Mouse (Mus musculus) hindbrain, embryonic 13.5 days (tissue): ENCODE data around the gene Cyp26c1. TPM values are rescaled to one million over a fixed set of nuclear protein-coding genes. Genes with fewer than 3 reads are reported as not detected.

ENCODE experiments used
- ATAC-seq: fragments of 200-750 bp; cut with Nextera tagmentation; 2 replicates; pipeline ENCODE4 v1.8.0; 2017; ENCODE audit warnings: moderate TSS enrichment; ENCODE audit not compliant: low FRiP score
- H3K27ac ChIP-seq: fragments of 300-500 bp; sonication (generic); 2 replicates; pipeline ENCODE4 v1.5.1; 2015; ENCODE audit warnings: inconsistent platforms, mild to moderate bottlenecking, moderate library complexity
- H3K27me3 ChIP-seq: fragments of 300-500 bp; sonication (generic); 2 replicates; pipeline ENCODE4 v1.6.1; 2015; ENCODE audit warnings: mild to moderate bottlenecking, inconsistent platforms
- H3K36me3 ChIP-seq: fragments of 300-500 bp; sonication (generic); 2 replicates; pipeline ENCODE4 v1.6.1; 2015; ENCODE audit warnings: mild to moderate bottlenecking, inconsistent platforms
- H3K4me1 ChIP-seq: fragments of 300-500 bp; sonication (generic); replicated peaks from 2 replicates; pipeline ENCODE4 v1.6.1; 2015; ENCODE audit warnings: inconsistent platforms
- H3K4me2 ChIP-seq: fragments of 300-500 bp; sonication (generic); 2 replicates; pipeline ENCODE4 v1.6.1; 2015; ENCODE audit warnings: inconsistent platforms, mild to moderate bottlenecking, moderate library complexity
- H3K4me3 ChIP-seq: fragments of 300-500 bp; sonication (generic); 2 replicates; pipeline ENCODE4 v1.5.1; 2015; ENCODE audit warnings: mild to moderate bottlenecking, inconsistent platforms
- H3K9ac ChIP-seq: fragments of 300-500 bp; sonication (generic); 2 replicates; pipeline ENCODE4 v1.6.1; 2015; ENCODE audit warnings: mild to moderate bottlenecking, inconsistent platforms
- H3K9me3 ChIP-seq: fragments of 300-500 bp; sonication (generic); 2 replicates; pipeline ENCODE4 v1.6.1; 2016; ENCODE audit warnings: inconsistent platforms
- WGBS: fragments of 180-500 bp; shearing (Covaris S2); methylation state at CpG from one replicate; pipeline ENCODE4 v1.1.7; 2015; 5-methylcytosine and 5-hydroxymethylcytosine counted together
- polyA plus RNA-seq: library from polyadenylated mRNA; unstranded; fragments of >200 nt; fragmentation: Nextera tagmentation; extraction: Ambion mirVana; gene quantifications from 2 replicates; pipeline ENCODE4 v1.2.1, GENCODE M21; 2015

Cyp26c1 gene
- polyA plus RNA-seq, 1 experiment from 2014 or later: not detected

DNA sequence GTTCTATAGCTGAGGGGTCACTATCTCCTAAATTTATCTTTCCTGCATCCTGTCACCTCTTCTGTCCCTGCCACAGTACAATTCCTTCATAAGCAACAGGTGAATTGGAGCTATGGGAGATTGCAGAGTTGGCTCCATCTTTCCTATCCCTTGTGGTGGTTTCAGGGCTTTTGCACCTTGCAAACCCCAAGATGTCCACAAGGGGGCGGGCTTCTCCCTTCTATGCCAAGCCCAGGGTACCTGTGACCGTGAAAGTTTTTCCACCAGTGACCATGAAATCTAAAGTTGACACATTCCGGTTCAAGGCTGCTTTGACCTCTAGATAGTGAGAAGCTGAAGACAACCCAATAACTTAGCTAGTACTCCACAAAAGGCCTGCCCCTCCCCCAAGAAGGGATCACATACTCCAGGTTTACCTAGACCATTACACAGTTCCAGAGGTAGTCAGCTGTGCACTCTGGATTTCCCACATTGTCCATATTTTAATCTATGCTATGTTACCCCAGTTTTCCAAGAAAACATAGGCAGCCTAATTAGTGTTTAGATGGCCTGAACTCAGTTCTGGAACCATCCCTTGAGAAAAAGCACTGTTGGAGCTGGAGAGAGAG is 18.6 kb downstream of the Cyp26c1 start:
- ATAC-seq: peak; percentile 69; the same call in 1 of the 2 replicates
- no peak overlapping the region for H3K4me2 ChIP-seq
- no peak overlapping the region for H3K9ac ChIP-seq
- peaks cover 3% of the 10 kb centered on the region for H3K4me1 ChIP-seq
- WGBS: 8% methylated on average over 3 of the region's 3 CpGs
- no peak overlapping the region for H3K4me3 ChIP-seq
- H3K27me3 ChIP-seq: peaks cover 64% of the 10 kb centered on the region
- H3K9me3 ChIP-seq: no peaks in the 10 kb centered on the region
- H3K27ac ChIP-seq: no peak overlapping the region
- H3K36me3 ChIP-seq: no peaks in the 10 kb centered on the region

DNA sequence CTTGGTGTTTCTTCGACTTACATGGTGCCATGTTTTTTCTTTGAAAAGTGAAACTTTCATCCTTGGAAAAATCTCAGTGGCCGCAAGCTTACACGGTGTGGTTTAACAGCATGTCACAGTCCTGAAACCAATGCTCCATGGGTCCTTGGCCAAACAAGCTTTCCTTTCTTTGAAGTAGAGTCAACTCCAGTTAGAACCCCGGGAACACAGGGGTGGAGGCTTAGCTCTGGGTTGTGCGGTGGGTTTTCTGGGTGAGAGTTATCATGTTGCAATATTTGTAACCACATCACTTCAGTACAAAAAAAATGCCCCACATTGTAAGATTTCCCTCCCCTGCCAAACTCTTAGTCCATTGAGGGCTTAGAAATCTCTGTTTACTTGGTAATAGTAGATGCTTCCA is 20.3 kb downstream of the Cyp26c1 start:
- ATAC-seq: no peak
- Histone ChIP-seq H3K9me3 (no peaks in the 10 kb centered on the region), H3K9ac (no peak overlapping the region), H3K27ac (no peak overlapping the region), H3K27me3 (peaks cover 47% of the 10 kb centered on the region), H3K4me1 (no peaks in the 10 kb centered on the region), H3K4me2 (no peak overlapping the region), H3K36me3 (no peaks in the 10 kb centered on the region), H3K4me3 (no peak overlapping the region)
- 90% methylated on average over 5 of the region's 5 CpGs for WGBS

DNA sequence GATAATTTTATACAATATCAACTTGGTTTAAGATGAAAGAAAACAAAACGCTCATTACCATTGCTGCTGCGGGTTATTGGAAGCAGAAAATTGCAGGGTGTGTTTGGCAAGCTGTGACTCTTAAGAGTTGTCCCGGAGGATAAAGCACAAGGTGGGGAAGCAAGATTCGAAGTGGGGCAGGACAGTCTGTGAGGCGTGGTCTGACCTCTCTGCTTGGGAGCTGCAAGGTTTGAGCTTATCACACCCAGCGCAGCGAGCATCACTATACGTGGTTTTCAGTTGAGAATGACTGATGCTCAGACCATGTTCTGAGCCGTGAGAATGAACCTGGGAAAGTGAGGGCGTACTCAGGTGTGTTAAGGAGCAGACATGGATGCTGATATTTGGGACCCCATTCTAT is 29.3 kb downstream of the Cyp26c1 start:
- H3K4me2 ChIP-seq: no peak overlapping the region
- no peaks in the 10 kb centered on the region for H3K4me1 ChIP-seq
- H3K36me3 ChIP-seq: no peaks in the 10 kb centered on the region
- WGBS: 78% methylated on average over 10 of the region's 10 CpGs
- H3K27me3 ChIP-seq: no peaks in the 10 kb centered on the region
- no peak for ATAC-seq
- no peak overlapping the region for H3K4me3 ChIP-seq
- H3K9me3 ChIP-seq: no peaks in the 10 kb centered on the region
- H3K9ac ChIP-seq: no peak overlapping the region
- H3K27ac ChIP-seq: no peak overlapping the region

DNA sequence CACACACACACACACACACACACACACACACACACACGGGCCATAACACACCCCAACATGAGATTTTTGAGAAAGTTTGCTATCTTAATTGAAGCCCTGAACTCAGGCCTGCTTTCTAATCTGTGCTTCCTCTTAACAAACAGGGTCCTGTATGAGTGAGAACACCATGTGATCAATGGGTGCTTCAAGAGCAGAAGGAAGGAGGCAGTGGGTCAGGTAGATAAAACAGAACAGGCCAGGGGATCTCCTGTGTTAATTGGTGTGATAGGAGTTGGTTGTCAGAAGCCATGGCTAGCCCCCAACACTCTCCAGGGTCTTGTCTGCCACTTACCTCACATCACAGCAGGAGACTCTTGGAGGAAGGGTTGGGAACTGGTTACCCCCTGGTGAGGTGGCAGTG is 30.6 kb downstream of the Cyp26c1 start:
- Histone ChIP-seq H3K4me1 (no peaks in the 10 kb centered on the region), H3K27ac (no peak overlapping the region), H3K36me3 (no peaks in the 10 kb centered on the region), H3K9me3 (no peaks in the 10 kb centered on the region), H3K27me3 (no peaks in the 10 kb centered on the region), H3K4me3 (no peak overlapping the region), H3K4me2 (no peak overlapping the region), H3K9ac (no peak overlapping the region)
- no peak for ATAC-seq
- 82% methylated on average over 1 of the region's 1 CpGs for WGBS

DNA sequence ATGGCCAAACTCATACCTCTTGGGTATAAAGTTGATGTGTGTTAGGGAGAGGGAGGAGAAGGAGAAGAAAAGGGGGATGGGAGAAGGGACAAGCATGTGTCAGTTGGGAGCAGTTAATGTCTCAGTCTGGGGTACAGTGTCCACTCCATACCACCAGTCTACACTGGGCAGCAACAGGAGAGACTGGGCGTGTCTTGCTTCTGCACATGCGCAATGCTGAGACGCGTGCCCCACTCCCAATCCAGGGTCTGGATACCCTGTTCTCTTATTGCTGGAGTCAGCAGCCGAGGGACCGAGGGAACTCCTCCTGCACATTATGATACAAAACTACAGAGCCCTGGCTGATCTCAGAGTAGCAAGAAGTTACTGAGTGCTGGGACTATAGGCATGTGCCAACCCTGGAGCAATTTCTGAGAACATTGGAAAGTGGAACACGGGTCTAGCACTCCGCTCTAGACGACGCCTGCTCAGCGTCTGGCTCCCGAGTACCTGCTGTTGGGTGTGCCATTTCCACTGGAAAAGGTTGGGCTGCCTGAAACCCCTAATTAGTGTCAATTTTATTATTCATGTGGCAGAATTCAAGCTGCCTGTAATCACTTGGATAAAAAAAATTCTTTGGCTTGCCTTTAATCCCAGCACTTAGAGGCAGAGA is 31.3 kb downstream of the Cyp26c1 start:
- Histone ChIP-seq H3K27ac (no peak overlapping the region), H3K9me3 (no peaks in the 10 kb centered on the region), H3K36me3 (no peaks in the 10 kb centered on the region), H3K27me3 (no peaks in the 10 kb centered on the region), H3K4me1 (no peaks in the 10 kb centered on the region), H3K4me3 (no peak overlapping the region), H3K4me2 (no peak overlapping the region), H3K9ac (no peak overlapping the region)
- WGBS: 93% methylated on average over 12 of the region's 12 CpGs
- no peak for ATAC-seq

DNA sequence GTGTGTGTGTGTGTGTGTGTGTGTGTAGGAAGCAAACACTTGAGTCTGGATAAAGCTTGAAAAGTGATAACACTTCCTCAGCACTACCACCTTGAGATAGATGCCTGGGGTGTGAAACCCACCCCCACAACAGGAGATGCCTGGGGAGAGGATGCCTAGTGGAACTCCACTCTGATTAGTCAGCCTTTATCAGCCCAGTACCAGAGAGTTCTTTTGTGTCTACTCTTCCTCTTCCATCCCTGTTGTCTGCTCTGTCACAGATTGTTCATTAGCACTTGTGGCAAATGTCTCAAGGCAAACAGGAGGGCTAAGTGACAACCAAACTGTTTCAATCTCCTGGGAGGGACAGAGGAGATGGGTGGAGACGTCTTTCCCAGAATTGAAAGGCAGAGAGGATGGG is 33.8 kb downstream of the Cyp26c1 start:
- Histone ChIP-seq H3K9ac (no peak overlapping the region), H3K4me3 (no peak overlapping the region), H3K9me3 (no peaks in the 10 kb centered on the region), H3K4me1 (no peaks in the 10 kb centered on the region), H3K27ac (no peak overlapping the region), H3K4me2 (no peak overlapping the region), H3K36me3 (no peaks in the 10 kb centered on the region), H3K27me3 (no peaks in the 10 kb centered on the region)
- WGBS: 53% methylated on average over 1 of the region's 1 CpGs
- ATAC-seq: no peak

DNA sequence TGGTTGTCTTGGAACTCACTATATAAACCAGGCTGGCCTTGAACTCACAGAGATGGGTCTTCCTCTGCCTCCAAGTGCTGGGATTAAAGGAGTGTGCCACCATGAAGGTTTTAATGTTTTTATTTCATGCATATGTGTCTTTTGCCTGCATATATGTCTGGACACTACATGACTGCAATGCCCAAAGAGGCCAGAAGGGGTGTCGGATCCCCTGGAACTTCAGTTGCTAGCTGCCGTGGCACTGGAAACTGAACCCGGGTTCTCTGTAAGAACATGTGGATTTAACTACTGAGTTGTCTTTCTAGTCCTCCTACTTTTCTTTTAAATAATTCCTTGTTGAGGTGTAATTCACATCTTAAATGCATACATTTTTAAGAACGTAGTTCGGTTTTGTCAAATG is 39.2 kb downstream of the Cyp26c1 start:
- no peak for ATAC-seq
- H3K27me3 ChIP-seq: no peaks in the 10 kb centered on the region
- 97% methylated on average over 5 of the region's 5 CpGs for WGBS
- H3K9ac ChIP-seq: no peak overlapping the region
- no peaks in the 10 kb centered on the region for H3K4me1 ChIP-seq
- H3K36me3 ChIP-seq: no peaks in the 10 kb centered on the region
- H3K4me2 ChIP-seq: no peak overlapping the region
- H3K4me3 ChIP-seq: no peak overlapping the region
- no peak overlapping the region for H3K27ac ChIP-seq
- H3K9me3 ChIP-seq: no peaks in the 10 kb centered on the region

DNA sequence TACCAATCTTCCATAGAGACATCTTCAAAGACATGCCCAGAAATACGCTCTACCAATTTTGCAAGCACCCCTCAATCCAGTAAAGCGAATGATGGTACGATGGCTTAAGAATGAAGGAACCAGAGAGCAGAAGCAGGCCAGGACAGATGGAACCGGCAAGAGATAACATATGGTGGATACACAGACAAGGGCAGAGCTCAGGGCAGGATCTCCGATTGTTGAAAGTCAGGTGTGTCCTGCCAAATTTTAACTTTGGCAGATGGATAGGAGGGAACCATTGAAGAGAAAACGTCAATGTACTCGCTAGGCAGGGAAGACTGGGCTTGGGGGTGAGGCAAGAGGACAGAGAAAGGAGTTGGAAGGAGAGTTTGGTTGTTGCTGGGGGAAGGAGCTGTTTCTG is 41.2 kb downstream of the Cyp26c1 start:
- ATAC-seq: no peak
- H3K4me2 ChIP-seq: no peak overlapping the region
- H3K36me3 ChIP-seq: no peaks in the 10 kb centered on the region
- H3K4me1 ChIP-seq: no peaks in the 10 kb centered on the region
- WGBS: 95% methylated on average over 7 of the region's 7 CpGs
- no peak overlapping the region for H3K4me3 ChIP-seq
- no peak overlapping the region for H3K9ac ChIP-seq
- no peaks in the 10 kb centered on the region for H3K27me3 ChIP-seq
- H3K9me3 ChIP-seq: no peaks in the 10 kb centered on the region
- H3K27ac ChIP-seq: no peak overlapping the region

DNA sequence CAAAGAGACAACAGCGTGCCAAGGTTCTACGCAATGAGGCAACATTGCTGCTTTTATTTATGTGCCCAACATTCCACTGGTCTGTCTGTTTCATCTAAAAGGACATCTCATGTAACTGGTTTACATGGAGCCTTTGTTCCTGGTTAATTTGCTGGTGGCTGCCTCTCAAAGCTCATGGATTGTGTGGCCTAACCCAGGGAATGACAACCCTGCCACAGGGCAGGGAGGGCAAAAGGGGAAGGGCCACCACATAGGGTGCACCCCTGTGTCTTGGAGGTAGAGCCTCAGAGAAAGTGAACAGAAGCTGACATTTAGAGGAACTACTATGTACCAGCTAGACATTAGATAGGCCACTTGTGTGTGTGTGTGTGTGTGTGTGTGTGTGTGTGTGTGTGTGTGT is 42.0 kb downstream of the Cyp26c1 start:
- no peaks in the 10 kb centered on the region for H3K36me3 ChIP-seq
- H3K4me2 ChIP-seq: no peak overlapping the region
- no peaks in the 10 kb centered on the region for H3K4me1 ChIP-seq
- no peaks in the 10 kb centered on the region for H3K9me3 ChIP-seq
- no peak for ATAC-seq
- no peak overlapping the region for H3K9ac ChIP-seq
- no peaks in the 10 kb centered on the region for H3K27me3 ChIP-seq
- H3K4me3 ChIP-seq: no peak overlapping the region
- H3K27ac ChIP-seq: no peak overlapping the region
- WGBS: 86% methylated on average over 2 of the region's 2 CpGs

DNA sequence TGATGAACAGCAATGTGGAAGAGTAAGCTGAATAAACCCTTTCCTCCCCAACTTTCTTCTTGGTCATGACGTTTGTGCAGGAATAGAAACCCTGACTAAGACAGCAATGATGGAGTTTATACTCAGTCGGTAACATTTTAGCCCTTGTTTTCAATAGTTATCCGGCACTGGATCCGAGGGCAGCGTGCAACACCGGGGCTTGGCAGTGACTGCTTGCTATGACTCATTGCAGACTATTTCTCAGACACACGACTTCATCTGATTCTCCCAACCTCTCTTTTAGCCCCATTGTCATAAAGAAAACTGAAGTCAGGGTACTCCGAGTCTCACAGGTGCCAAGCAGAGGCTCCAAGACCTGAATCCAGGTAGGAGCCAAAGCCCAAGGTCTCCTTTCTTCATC is 50.0 kb downstream of the Cyp26c1 start:
- H3K27ac ChIP-seq: no peak overlapping the region
- no peak overlapping the region for H3K4me3 ChIP-seq
- H3K4me1 ChIP-seq: no peaks in the 10 kb centered on the region
- H3K4me2 ChIP-seq: no peak overlapping the region
- H3K27me3 ChIP-seq: no peaks in the 10 kb centered on the region
- WGBS: 88% methylated on average over 8 of the region's 8 CpGs
- H3K9me3 ChIP-seq: no peaks in the 10 kb centered on the region
- no peak overlapping the region for H3K9ac ChIP-seq
- ATAC-seq: no peak
- no peaks in the 10 kb centered on the region for H3K36me3 ChIP-seq

DNA sequence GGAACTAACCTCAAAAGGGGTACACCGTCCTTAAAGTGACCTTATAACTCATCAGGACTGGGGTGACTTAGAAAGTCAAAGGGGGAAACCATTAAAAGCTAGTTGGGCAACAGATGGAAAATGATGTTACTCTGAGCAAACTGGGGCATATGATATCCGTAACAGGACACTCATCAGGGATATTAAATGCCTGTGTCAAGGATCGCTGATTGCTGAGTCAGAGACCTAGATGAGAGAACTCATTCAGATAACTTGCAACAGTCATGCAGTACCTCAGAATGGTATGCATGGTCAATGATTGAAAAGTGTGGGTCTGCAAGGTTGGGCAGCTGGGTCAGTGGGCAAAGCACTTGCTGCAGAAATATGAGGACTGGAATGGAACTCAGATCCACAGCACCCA is 53.2 kb downstream of the Cyp26c1 start:
- Histone ChIP-seq H3K4me1 (no peaks in the 10 kb centered on the region), H3K27me3 (no peaks in the 10 kb centered on the region), H3K9me3 (no peaks in the 10 kb centered on the region), H3K27ac (no peak overlapping the region), H3K9ac (no peak overlapping the region), H3K4me3 (no peak overlapping the region), H3K4me2 (no peak overlapping the region), H3K36me3 (no peaks in the 10 kb centered on the region)
- 93% methylated on average over 3 of the region's 3 CpGs for WGBS
- ATAC-seq: no peak

DNA sequence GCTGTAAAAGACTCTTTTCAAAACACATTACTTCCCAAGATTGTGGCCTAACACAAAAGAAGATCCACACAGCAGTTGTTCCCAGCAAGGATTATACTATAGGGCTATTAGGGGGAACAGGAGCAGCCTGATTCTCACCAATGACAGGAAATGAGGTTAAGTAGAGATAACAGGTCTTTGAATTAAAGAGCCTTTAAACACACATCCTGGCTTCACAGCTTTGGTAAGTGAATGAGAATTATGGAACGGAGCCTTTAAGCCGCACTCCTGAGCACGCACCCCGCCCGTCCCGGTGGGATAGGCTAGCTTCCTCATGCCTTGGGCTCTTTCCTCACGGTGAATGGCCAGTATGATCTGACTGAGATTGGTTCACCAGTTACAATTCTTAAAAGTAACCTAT is 54.7 kb downstream of the Cyp26c1 start:
- no peaks in the 10 kb centered on the region for H3K9me3 ChIP-seq
- H3K4me1 ChIP-seq: no peaks in the 10 kb centered on the region
- no peak overlapping the region for H3K4me2 ChIP-seq
- no peak overlapping the region for H3K4me3 ChIP-seq
- no peaks in the 10 kb centered on the region for H3K27me3 ChIP-seq
- H3K36me3 ChIP-seq: no peaks in the 10 kb centered on the region
- no peak for ATAC-seq
- no peak overlapping the region for H3K9ac ChIP-seq
- H3K27ac ChIP-seq: no peak overlapping the region
- WGBS: 78% methylated on average over 7 of the region's 7 CpGs
